14 mouse cellular contexts compared by ENCODE assay signal in genomic region chr11:60288980-60289379, GRCm38 (mm10).
DNase-seq lines count a peak whose midpoint lies in the region; ATAC-seq and TF ChIP-seq lines count a peak whose summit lies in the region.
"Had no signal": no experiment of that assay in that cellular context is flagged by ENCODE, and none has a peak within 500 bp of the region (broad histone marks: within the 10 kb centered on the region; RNA-seq: fewer than 3 reads in every experiment).

No protein-coding gene starts in this region.

- no peak for DNase-seq in forebrain, embryonic 10.5 days (ENCODE audit: extremely low spot score, low spot score)
- no peak for DNase-seq in layer of hippocampus, adult 2 months (ENCODE audit: low spot score in 2 of 2)
- DNase-seq in layer of hippocampus, adult 18-20 months (ENCODE audit: low spot score in 2 of 2): no peak
- no peak for DNase-seq in thymus, postnatal 10 days (ENCODE audit: low spot score in 2 of 2)
- no peak for DNase-seq in ovary, postnatal 36 days (ENCODE audit: low spot score)
- DNase-seq: adrenal gland, adult 2 months; cerebellum, adult 2 months; kidney, postnatal 36 days; layer of hippocampus, postnatal 36 days; liver, postnatal 0 days had no signal

- WGBS in forebrain, embryonic 12.5 days: 70% methylated on average over 5 of the region's 5 CpGs
- WGBS in forebrain, embryonic 10.5 days: 79% methylated on average over 5 of the region's 5 CpGs
- WGBS in embryonic facial prominence, embryonic 12.5 days: 33% methylated on average over 5 of the region's 5 CpGs
- WGBS in midbrain, embryonic 16.5 days: 38% methylated on average over 5 of the region's 5 CpGs

- TF ChIP-seq CTCF in layer of hippocampus, adult 2 months (conservative IDR thresholded peaks at IDR 0.05): no peak

- ATAC-seq in forebrain, embryonic 12.5 days (ENCODE audit: low FRiP score): no peak
- ATAC-seq in embryonic facial prominence, embryonic 12.5 days (ENCODE audit: insufficient number of reproducible peaks, insufficient read depth, low FRiP score, low TSS enrichment): no peak
- no peak for ATAC-seq in midbrain, embryonic 16.5 days
- ATAC-seq: liver, postnatal 0 days had no signal

- H3K27me3 ChIP-seq in forebrain, embryonic 12.5 days: no peaks in the 10 kb centered on the region
- no peaks in the 10 kb centered on the region for H3K27me3 ChIP-seq in forebrain, embryonic 10.5 days (ENCODE audit: poor library complexity, severe bottlenecking)
- no peaks in the 10 kb centered on the region for H3K27me3 ChIP-seq in embryonic facial prominence, embryonic 12.5 days
- no peaks in the 10 kb centered on the region for H3K27me3 ChIP-seq in midbrain, embryonic 16.5 days (ENCODE audit: control insufficient read depth, insufficient read depth, low read depth, low read length)
- H3K27me3 ChIP-seq: limb, embryonic 12.5 days had no signal

- H3K9ac ChIP-seq in forebrain, embryonic 12.5 days: no peak overlapping the region
- no peak overlapping the region for H3K9ac ChIP-seq in embryonic facial prominence, embryonic 12.5 days
- no peak overlapping the region for H3K9ac ChIP-seq in midbrain, embryonic 16.5 days (ENCODE audit: low read depth, low read length)
- H3K9ac ChIP-seq: limb, embryonic 12.5 days; liver, postnatal 0 days had no signal

- no peaks in the 10 kb centered on the region for H3K9me3 ChIP-seq in forebrain, embryonic 12.5 days
- H3K9me3 ChIP-seq in forebrain, embryonic 10.5 days: no peaks in the 10 kb centered on the region
- no peaks in the 10 kb centered on the region for H3K9me3 ChIP-seq in embryonic facial prominence, embryonic 12.5 days
- H3K9me3 ChIP-seq in midbrain, embryonic 16.5 days (replicated peaks; ENCODE audit: control insufficient read depth, low read length, poor library complexity, severe bottlenecking): no peaks in the 10 kb centered on the region
- H3K9me3 ChIP-seq: limb, embryonic 12.5 days had no signal

- H3K36me3 ChIP-seq in forebrain, embryonic 12.5 days (replicated peaks): no peaks in the 10 kb centered on the region
- no peaks in the 10 kb centered on the region for H3K36me3 ChIP-seq in forebrain, embryonic 10.5 days (replicated peaks)
- no peaks in the 10 kb centered on the region for H3K36me3 ChIP-seq in embryonic facial prominence, embryonic 12.5 days
- no peaks in the 10 kb centered on the region for H3K36me3 ChIP-seq in midbrain, embryonic 16.5 days (ENCODE audit: control insufficient read depth, insufficient read depth, low read length)
- H3K36me3 ChIP-seq: limb, embryonic 12.5 days had no signal

- no peak overlapping the region for H3K4me2 ChIP-seq in forebrain, embryonic 12.5 days
- no peak overlapping the region for H3K4me2 ChIP-seq in embryonic facial prominence, embryonic 12.5 days (replicated peaks)
- no peak overlapping the region for H3K4me2 ChIP-seq in midbrain, embryonic 16.5 days (ENCODE audit: low read length)
- H3K4me2 ChIP-seq: limb, embryonic 12.5 days had no signal

- peaks cover 46% of the 10 kb centered on the region for H3K4me1 ChIP-seq in forebrain, embryonic 12.5 days
- peaks cover 61% of the 10 kb centered on the region for H3K4me1 ChIP-seq in forebrain, embryonic 10.5 days
- peaks cover 17% of the 10 kb centered on the region for H3K4me1 ChIP-seq in embryonic facial prominence, embryonic 12.5 days
- H3K4me1 ChIP-seq in midbrain, embryonic 16.5 days (ENCODE audit: control insufficient read depth, insufficient read depth, low read length): peaks cover 45% of the 10 kb centered on the region

- H3K27ac ChIP-seq in forebrain, embryonic 12.5 days: 0 out of 2 replicates have a peak overlapping the region, but pooled peaks have one; percentile 36
- no peak overlapping the region for H3K27ac ChIP-seq in forebrain, embryonic 10.5 days
- H3K27ac ChIP-seq in layer of hippocampus, adult 2 months: peak overlapping the region; percentile 78
- 0 out of 2 replicates have a peak overlapping the region, but pooled peaks have one; percentile 36 for H3K27ac ChIP-seq in embryonic facial prominence, embryonic 12.5 days
- peak overlapping the region; percentile 33; the same call in 1 of the 2 replicates for H3K27ac ChIP-seq in midbrain, embryonic 16.5 days (ENCODE audit: low read length)
- H3K27ac ChIP-seq: limb, embryonic 12.5 days had no signal

- no peak overlapping the region for H3K4me3 ChIP-seq in forebrain, embryonic 12.5 days (replicated peaks)
- no peak overlapping the region for H3K4me3 ChIP-seq in forebrain, embryonic 10.5 days
- H3K4me3 ChIP-seq in layer of hippocampus, adult 2 months: no peak overlapping the region
- no peak overlapping the region for H3K4me3 ChIP-seq in embryonic facial prominence, embryonic 12.5 days
- no peak overlapping the region for H3K4me3 ChIP-seq in midbrain, embryonic 16.5 days (ENCODE audit: low read depth, low read length)
- H3K4me3 ChIP-seq: limb, embryonic 12.5 days had no signal
